Mouse (Mus musculus): ENCODE measurements at regions not wholly inside any gene's neighbourhood (a gene's known extent, or its start where the extent isn't known, plus 50 kb on each side); places are given as distances from the start of the nearest gene placed in this dataset.

- intact Hi-C loops (cut with DNase I): no loop called here
These were observed 223.7 kb upstream of the Irx5 start for GRCm38 (mm10) chr8:92133484-92134406.

GRCm38 (mm10) chr8:92132949-92133348 lies 224.5 kb upstream of the Irx5 start:
- intact Hi-C loops (cut with DNase I): no loop called here

- intact Hi-C loops (cut with DNase I): no loop called here
These were observed 224.9 kb upstream of the Irx5 start for GRCm38 (mm10) chr8:92132526-92132925.

- intact Hi-C loops (cut with DNase I): no loop called here
These were observed 227.3 kb upstream of the Irx5 start for GRCm38 (mm10) chr8:92130025-92130557.

- intact Hi-C loops (cut with DNase I): no loop called here
These were observed 228.0 kb upstream of the Irx5 start for GRCm38 (mm10) chr8:92129241-92130015.

GRCm38 (mm10) chr8:92125631-92126030 lies 231.8 kb upstream of the Irx5 start:
- intact Hi-C loops (cut with DNase I): no loop called here

GRCm38 (mm10) chr8:92121296-92121695 lies 236.1 kb upstream of the Irx5 start:
- intact Hi-C loops (cut with DNase I): no loop called here

- intact Hi-C loops (cut with DNase I): no loop called here
These were observed 241.8 kb upstream of the Irx5 start for GRCm38 (mm10) chr8:92115479-92116267.

GRCm38 (mm10) chr8:92114311-92115275 lies 242.8 kb upstream of the Irx5 start:
- intact Hi-C loops (cut with DNase I): no loop called here

- intact Hi-C loops (cut with DNase I): no loop called here
These were observed 243.5 kb upstream of the Irx5 start for GRCm38 (mm10) chr8:92113901-92114300.

GRCm38 (mm10) chr8:92113386-92113785 lies 244.0 kb upstream of the Irx5 start:
- intact Hi-C loops (cut with DNase I): no loop called here

- intact Hi-C loops (cut with DNase I): no loop called here
These were observed 252.9 kb upstream of the Irx5 start for GRCm38 (mm10) chr8:92104561-92104960.

GRCm38 (mm10) chr8:92102521-92102920 lies 254.9 kb upstream of the Irx5 start:
- intact Hi-C loops (cut with DNase I): no loop called here

- intact Hi-C loops (cut with DNase I): no loop called here
These were observed 262.1 kb upstream of the Irx5 start for GRCm38 (mm10) chr8:92095276-92095675.

GRCm38 (mm10) chr8:92084124-92084523 lies 273.3 kb upstream of the Irx5 start:
- intact Hi-C loops (cut with DNase I): no loop called here

GRCm38 (mm10) chr8:92081900-92082299 lies 275.5 kb upstream of the Irx5 start:
- intact Hi-C loops (cut with DNase I): no loop called here

GRCm38 (mm10) chr8:92080852-92081251 lies 276.6 kb upstream of the Irx5 start:
- intact Hi-C loops (cut with DNase I): no loop called here

- intact Hi-C loops (cut with DNase I): no loop called here
These were observed 275.7 kb upstream of the Irx3 start for GRCm38 (mm10) chr8:92077611-92078010.

GRCm38 (mm10) chr8:92072254-92072615 lies 270.4 kb upstream of the Irx3 start:
- intact Hi-C loops (cut with DNase I): no loop called here

Data from adrenal gland (tissue).